Mouse (Mus musculus) 416B (cell line): ENCODE measurements around the gene Rab11fip3.

ENCODE experiments used
- DNase-seq: peaks from one replicate; pipeline ENCODE4 v3.0.0; 2011; ENCODE audit warnings: low read depth

The Rab11fip3 gene

DNA sequence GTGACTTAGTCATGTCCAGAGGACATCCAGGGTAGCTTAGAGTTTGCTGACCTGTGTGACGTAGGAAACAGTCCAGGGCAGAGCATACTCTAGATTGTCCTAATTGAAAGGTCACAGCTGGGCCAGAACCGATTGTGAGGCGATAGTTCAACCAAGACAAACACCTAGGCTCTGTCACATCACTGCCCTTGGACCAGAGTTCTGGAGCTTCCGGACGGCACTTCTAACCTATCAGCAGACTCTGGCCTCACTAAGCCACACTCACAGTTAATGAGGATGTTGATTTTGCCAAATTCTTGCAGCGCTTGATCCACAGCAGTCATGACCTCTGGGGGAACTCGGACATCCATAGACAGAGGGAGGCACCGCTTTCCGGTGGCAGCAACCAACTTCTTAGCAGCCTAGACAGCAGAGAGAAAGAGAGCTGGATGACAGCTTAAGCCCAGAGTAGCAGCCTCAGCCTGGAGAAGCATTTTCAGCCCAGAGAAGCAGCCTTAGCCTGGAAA, 17.8 kb upstream of the Rab11fip3 start:
- DNase-seq = no peak

GRCm38 (mm10) chr17:26080867-26081266, 11.5 kb upstream of the Rab11fip3 start:
- DNase-seq = no peak

- no peak for DNase-seq
Measured at GRCm38 (mm10) chr17:26078851-26079250, 9.5 kb upstream of the Rab11fip3 start.

GRCm38 (mm10) chr17:26075246-26075645, 5.9 kb upstream of the Rab11fip3 start:
- no peak for DNase-seq

- DNase-seq = no peak
Measured at GRCm38 (mm10) chr17:26070136-26070535, 781 bp upstream of the Rab11fip3 start.

- no peak for DNase-seq
Measured at GRCm38 (mm10) chr17:26068024-26068830, 1.1 kb downstream of the Rab11fip3 start.

DNA sequence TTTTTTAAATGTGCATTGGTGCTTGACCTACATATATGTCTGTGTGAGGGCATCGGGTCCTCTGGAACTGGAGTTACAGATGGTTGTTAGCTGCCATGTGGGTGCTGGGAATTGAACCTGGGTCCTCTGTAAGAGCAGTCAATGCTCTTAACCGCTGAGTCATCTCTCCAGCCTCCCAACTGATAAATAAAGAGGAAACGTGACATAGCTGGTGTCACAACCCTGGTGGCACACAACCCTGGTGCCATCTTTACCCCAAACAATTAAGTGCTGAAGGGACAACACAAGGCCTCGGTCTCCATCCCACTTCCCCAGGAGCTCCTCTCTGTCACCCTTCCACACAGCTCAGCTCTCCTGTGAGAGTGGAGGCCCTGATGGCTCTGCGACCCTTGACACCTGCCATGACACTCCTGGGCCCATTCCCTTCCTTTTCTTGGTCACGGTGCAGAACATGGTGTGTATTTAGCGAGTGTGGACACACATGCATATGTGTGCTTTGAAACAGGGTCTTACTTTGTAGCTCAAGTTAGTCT, 2.8 kb downstream of the Rab11fip3 start:
- DNase-seq = peak; percentile 39

DNA sequence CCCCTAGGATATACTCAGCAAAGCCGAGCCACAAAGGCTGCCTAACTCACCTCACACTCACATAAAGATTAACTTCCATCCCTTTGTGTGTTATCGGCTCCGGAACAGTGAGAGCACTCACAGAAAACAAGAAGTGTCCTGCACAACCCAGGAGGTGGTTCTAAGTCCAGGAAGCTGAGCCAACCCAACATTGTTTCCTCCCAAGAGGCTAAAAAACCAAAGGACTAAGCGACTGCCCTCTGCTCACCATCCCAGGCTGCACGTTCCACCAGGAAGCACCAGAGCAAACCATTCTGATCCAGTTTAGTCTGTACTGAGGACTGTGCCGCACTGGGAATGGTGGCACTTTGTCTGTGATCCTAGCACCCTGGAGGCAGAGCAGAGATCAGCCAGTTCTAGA, 4.4 kb downstream of the Rab11fip3 start:
- no peak for DNase-seq

GRCm38 (mm10) chr17:26057787-26058567, 11.4 kb downstream of the Rab11fip3 start:
- DNase-seq = no peak

DNA sequence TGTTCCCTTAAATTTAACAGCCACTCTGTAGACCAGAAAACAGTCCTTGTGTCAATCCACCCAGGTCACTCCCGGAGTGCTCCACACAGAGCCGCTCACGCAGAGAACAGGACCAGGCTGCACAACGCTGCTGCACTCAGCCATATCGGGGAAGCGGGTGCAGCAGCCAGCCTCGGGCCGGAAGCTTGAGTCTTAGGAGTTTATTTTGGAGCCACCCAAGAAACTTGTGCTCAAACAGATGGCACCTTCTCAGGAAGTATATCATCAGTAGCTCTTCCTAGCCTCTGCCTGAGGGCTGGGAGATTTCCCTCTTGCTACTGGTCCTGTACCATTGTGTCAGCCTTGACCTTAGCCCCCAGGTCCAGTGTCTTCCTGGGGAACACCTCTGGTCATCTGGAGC, 12.1 kb downstream of the Rab11fip3 start:
- no peak for DNase-seq

DNA sequence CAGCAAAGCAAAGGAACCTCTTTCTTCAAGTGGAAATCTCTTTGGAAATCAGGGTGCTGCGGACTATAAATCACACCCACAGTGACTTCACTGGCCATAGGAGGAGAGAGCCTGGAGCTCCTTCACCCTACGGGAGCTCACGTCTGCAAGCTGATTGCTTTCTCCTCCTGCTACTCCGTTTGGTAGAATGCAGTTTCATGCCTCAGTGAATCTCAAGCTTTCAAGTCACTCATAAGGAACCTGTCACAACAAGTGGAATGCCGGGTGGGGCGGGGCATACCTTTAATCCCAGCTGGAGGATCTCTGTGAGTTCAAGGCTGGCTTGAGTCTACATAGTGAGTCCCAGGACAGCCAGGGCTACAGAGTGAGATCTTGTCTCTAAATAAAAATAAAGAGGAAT, 14.2 kb downstream of the Rab11fip3 start:
- no peak for DNase-seq

DNA sequence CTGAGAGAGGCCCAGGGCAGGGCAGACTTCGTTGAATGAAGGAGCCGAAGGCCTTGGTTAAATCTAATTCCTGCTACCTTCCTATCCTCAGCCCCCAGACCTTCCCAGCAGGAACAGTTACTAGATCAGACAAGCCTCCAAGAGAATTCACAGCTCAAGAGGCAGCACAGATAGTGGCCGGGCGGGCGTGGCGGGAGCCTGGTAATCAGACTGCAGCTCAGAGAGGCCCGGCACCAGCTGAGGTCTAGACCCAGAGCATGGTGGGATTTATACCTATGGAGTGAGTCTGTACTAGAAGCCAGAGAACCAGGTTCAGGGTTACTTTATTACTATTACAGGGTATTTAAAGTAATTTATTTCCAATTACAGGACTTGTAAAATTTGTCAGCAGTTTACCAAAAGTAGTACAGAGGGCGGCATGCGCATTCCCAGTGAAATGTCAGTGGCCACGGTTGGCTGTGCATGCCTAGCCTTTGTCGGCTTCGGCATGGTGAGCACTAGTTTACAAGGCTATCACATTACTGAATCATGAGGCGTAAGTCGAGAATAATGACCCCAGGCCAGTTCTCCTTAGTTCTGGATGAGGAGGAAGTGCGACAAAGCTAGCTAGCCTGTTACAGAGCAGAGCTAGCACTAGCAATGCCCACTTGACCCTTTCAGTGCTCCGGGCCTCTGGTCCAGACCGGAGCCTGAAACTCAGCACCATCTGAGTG, 15.1 kb downstream of the Rab11fip3 start:
- no peak for DNase-seq

DNA sequence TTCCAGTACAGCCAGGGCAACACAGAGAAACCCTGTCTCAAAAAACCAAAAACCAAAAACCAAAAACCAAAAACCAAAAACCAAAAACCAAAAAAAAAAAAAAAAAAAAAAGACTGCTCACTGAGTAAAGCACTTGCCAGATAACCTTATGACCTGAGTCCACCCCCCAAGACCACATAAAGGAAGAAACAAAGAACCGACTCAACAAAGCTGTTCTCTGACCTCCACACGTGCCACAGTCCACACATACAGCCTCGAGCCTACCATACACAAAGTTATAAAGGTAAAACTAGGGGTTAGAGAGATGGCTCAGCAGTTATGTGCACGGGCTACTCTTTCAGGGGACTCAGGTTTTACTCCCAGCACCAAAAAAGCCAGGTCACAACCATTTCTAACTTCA, 16.6 kb downstream of the Rab11fip3 start:
- DNase-seq = peak; percentile 71

- DNase-seq = no peak
Measured at GRCm38 (mm10) chr17:26052074-26052473, 17.3 kb downstream of the Rab11fip3 start.

- no peak for DNase-seq
Measured at GRCm38 (mm10) chr17:26048118-26048517, 21.2 kb downstream of the Rab11fip3 start.

GRCm38 (mm10) chr17:26046253-26046997, 22.9 kb downstream of the Rab11fip3 start:
- DNase-seq = no peak

GRCm38 (mm10) chr17:26045285-26045684, 24.1 kb downstream of the Rab11fip3 start:
- no peak for DNase-seq

GRCm38 (mm10) chr17:26043249-26043636, 26.1 kb downstream of the Rab11fip3 start:
- no peak for DNase-seq

DNA sequence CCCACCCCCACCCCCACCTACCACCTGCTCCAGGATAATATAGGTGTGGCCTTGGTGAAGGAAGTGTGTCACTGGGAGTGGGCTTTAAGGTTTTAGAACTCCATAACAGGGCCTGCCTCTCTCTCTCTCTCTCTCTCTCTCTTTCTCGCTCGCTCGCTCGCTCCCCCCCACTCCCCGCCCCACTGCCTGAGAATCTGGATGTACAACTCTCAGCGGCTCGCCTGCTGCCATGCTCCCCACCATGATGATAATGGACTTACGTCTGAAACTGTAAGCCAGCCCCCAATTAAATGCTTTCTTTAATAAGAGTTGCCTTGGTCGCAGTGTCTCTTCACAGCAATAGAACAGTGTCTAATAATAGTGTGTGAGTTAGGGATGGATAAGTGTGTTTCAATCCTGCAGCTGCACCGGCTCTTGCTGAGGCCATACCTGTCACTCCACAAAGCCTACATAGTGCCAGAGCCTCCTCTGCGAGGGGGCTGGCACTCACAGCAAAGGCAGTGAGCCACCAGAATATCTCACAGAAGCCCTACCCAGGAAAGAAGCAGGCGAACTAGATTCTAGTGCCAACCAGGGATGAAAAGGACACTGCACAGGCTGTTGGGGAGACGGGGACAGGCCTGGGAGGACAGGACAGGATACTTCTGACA, 26.6 kb downstream of the Rab11fip3 start:
- DNase-seq = no peak

- DNase-seq = peak; percentile 82
Measured at GRCm38 (mm10) chr17:26041111-26041802, 28.1 kb downstream of the Rab11fip3 start.
